Mouse (Mus musculus) spleen, embryonic (tissue): ENCODE data around the gene Fam168a.

Experiments used
- CTCF ChIA-PET: fragments of 350-600 bp; sonication (Branson Sonifier 250); formaldehyde crosslinking; loops from one replicate; lab custom pipeline; 2022; lab: Charles Lee

Gene Fam168a

DNA sequence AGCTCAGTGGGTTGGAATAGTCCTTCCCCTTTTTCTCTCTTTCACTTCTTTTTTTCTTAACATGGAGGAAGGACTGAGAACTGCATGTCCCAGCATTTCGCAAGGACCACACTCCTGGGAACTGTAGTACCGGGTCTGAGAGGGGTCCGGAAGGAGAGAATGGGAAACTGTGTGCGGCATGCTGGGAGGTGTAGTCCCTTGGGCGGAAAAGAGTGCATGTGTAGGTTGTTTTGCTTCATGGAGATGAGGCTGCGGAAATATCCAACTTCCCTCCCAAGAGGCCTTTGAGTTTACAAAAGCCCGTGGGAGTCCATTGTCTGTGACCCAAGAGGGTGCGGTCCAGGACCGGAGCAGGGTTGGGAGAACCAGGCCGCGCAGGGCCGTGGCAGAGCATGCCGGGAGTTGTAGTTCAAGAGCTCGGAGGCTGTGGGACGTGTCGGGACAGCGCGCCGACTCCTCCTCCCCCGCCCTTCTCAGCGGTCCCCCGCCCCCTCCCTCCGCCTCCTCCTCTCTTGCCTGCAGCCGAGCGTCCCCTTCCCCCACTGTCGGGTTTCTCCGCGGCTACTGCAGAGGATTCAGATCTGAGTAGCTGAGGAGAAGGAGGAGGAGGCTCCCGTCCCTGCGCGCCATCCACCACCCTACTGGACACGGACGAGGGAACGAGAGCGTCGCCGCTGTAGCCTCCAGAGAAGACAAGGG lies at the start of gene Fam168a:
TSS of gene Fam168a (plus strand) at position 493 of the 699 bp plus-strand sequence.
- CTCF ChIA-PET = interaction anchor here (0.6 to 0.7 kb wide), 2 partner anchors 431 to 436 kb away, joined by 3 read pairs; no protein-coding TSS in a partner anchor

DNA sequence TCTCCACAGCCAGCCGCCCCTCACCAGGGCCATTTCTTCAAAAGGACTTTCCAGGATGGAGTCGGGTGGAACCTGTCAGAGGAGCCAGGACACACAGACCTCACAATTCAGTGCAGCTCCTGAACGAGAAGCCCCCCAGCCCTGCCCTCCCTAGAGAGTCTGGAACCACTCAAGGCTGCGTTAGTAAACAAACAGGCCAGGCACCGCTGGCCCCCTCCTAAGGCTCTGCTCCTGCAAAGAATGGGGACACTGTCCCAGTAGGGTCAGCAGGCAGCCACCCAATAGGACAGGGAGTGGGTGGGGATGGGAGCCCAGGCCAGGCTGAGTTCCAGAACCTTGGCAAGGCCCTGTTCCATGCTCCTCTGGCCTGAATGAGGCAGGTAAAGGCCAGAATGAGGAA lies 49.7 kb upstream of the Fam168a start:
- CTCF ChIA-PET = no interaction called here

DNA sequence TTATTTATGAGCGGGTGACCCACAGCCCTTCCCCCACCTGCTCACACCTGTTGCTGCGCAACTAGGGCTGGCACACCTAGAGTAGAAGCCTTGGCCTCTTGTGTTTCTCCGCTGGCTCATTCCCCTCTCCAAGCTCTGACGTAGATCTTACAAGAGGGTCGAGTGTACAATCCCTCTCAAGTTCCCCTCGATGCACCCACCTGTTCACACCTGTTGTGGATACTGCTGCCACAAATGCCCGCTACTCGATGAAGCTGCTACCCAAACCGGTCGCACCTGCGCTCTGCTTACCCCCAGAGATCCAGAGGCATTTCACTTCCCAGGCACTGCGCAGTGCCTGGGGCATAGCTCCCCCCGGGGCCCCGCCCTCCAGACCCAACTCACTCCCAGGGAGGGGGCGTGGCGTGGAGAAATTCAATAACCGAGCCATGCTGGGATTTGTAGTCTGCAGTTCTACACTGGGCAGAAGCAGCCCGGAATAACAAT lies 48.3 kb upstream of the Fam168a start:
- CTCF ChIA-PET = no interaction called here

DNA sequence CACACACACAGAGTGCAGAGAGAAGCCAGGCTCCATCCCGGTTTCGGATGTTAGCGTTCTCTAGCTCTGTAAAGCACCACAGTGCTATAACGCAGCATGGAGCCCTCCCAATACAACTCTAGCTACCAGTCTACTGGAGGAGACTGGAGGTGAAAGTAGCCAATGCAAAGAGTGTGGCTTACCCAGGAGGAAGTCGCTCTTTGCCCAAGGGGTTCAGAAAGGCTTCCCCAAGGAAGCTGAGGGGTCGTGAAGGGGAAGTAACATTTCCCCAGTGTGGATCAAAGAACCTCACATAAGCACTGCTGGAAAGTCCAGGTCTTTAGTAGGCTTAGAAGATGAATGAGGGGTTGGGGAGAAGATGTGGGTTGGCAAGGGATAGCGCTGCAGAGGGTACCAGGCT lies 45.2 kb upstream of the Fam168a start:
- CTCF ChIA-PET = interaction anchor here (0.6 kb wide), 1 partner anchor 10 kb away, joined by 3 read pairs; no protein-coding TSS in a partner anchor

DNA sequence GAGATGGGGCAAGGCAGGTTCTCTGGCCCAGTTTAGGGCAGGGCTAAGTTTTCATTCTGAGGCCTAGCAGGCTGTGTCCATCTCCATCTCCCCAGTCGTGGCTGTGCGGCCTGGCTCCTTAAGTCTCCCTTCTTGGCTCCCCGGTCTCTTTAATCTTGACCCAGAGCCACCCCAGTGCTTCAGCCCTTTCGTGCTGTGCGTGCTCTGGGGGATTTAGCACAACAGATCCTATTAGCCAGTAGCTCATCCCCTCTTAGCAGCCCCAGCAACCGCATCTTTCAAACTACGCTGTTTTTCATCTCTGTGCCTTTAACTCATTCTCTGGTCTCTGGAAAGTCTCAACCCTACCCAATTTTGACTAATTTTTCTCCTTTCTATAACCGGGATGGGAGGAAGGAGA lies 44.2 kb upstream of the Fam168a start, which contains the start of gene Plekhb1:
TSS of gene Plekhb1 (minus strand) at position 184 of the 400 bp plus-strand sequence.
- CTCF ChIA-PET = interaction anchor here (0.8 kb wide), 1 partner anchor 10 kb away, joined by 3 read pairs; no protein-coding TSS in a partner anchor

DNA sequence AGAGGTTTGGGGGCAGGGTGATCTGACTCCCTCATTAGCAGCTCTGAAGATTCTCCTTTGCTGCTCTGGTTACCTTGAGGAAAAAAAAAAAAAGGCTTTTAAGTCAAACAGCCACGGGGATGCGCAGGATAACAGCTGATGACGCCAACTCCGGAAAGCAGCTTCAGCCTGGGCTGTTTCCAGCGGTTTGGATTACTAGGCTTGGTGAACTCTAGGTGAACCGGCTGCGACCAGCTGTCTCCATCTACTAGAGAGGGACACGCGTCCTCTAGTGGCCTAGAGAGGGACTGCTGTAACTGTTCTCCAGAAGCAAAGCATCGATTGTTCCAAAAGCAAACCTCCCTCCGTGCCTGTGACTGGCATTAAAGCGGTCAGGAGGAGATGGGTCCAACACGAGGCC lies 43.2 kb upstream of the Fam168a start:
- CTCF ChIA-PET = interaction anchor here (0.7 to 1.3 kb wide), 2 partner anchors 140 to 143 kb away, joined by 4 read pairs; no protein-coding TSS in a partner anchor

DNA sequence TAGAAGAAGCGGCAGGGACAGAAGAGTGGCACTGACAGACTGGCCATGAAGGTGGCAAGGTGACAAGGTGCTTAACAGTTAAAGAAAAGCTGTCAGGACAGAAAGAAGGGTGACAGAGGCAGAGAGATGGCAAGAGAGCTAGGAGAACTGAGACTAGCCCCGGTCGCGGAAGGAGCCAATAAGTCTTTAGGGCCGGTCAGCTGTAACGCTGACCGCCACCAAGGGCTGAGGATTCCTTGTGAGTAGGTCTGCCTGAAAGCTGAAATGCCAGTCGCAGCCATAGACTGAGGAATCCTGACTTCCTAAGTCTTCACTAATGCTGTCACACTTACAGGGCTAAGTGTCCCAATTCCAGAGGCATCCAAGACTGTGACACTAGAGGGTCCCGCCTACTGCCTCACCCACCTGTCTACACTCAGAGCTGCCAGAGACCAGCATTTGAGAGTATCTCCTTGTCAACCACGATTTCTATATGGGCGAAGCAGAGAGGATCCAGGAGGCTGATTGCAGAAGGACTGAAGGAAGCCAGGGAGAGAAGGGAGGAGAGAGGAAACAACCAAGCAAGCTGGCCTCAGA lies 42.6 kb upstream of the Fam168a start:
- CTCF ChIA-PET = interaction anchor here (0.6 to 1.3 kb wide), 3 partner anchors 140 to 159 kb away, joined by 3 to 4 read pairs (median 4); no protein-coding TSS in a partner anchor

DNA sequence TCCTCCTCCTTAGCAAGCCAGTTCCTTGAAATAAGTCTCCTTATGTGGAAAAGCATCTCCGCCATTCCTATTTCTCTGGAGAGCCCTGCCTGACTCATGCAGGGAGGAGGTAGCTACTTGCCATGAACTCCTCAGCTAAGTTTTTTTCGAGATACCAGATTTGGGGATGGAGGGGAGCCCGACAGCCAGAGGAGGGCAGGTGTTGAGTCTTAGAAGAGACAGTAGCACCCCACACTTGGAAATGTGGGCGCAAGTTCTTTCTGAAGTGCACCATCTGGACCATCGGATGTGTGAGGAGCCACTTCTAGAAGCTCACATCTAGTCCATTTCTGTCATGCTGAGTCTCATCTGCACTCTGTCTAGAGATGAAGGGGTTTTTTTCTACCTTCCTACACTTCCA lies 35.8 kb upstream of the Fam168a start:
- CTCF ChIA-PET = no interaction called here

DNA sequence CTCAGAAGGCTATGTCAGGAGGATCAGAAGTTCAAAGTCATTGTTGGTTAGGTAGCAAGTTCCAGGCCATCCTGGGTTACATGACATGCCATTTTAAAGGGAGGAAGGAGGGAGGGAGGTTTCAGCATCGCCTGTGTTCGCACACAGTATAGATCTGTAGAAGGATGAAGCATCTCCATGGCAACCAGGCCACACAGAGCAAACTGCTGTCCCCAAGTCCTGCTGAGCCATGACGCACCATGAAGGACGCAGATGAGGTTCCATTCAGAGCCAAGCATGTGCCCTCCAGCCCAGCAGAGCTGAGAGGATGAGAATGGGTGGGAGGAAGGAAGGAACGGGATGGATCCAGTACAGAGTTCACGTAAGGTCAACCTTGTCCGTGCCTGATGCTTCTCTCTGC lies 33.0 kb upstream of the Fam168a start:
- CTCF ChIA-PET = no interaction called here

DNA sequence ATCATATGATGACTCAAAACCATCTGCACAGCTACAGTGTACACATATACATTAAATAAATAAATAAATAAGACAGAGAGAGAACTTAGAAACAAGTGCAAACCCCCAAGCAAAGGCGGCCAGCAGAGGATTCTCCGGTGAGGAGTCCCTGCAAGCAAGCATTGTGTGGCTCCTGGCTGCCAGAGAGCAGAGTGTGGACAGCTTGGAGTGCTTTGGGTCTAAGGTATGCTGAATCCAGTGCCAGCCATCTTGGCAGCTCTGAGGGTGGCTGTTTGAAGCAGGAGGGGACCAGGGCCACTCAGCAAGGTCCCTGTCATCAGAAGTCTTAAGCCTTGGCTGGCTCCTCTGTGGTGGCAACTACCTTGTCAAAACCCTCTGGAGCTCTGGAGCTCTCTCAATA lies 31.5 kb upstream of the Fam168a start:
- CTCF ChIA-PET = no interaction called here

DNA sequence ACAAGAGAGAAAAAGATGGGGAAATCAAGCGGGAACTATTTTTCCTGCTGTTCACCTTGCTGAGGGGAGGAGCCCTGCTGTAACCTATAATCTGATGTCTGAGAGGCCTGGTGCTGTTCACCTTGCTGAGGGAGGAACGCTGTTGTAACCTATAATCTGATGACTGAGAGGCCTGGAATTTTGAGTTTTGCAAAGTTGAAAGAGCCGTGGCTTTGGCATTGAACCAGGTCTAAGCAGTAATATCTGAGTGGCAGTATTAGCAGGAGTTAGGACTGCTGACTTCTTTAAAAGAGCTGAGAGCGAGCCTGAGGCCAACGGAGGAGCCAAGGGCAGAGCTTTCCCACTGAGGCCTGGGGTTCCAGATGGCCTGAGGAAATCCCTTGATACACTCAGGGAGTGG lies 28.4 kb upstream of the Fam168a start:
- CTCF ChIA-PET = no interaction called here

DNA sequence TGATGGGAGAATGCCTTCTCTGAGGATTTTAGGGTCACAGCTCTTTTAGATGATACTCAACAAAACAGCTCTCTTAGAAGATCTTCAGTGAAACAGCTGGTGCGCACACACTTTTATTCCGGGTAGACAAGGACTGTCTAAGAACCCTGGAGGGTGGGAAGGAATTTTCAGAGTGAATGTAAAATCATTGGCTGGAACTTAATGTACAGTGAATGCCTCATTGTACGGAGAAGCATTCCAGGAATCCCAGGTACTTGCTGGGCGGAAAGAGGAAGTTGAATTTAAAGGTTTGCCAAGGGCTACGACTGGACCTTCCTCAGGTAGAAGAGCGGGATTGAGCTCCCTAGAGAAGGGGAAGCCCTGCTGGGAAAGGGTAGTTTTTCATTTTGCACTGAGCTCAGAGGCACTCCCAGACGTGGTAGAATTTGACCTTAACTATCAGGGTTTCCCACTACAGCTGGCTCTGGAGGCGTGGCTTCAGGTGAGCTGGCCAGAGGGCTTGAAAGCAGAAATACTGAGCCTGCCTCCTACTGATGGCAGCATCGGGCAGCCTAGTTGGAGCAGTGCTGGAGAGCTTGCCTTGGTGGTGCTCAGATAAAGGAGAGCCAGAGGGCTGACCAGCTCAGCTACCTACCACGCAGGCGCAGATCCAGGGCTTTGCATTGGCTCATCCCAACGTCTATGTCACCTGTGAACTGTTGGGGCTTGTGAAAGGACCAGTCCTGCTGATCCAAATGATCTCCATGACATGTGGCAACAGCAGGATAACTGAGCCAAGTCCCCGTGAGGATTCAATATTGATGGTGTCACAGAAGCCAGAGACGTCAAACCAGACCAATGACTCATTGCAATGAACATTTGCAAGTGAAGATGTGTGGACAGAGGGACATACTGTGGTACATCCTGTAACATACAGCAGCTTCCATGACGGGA lies 27.2 kb upstream of the Fam168a start:
- CTCF ChIA-PET = no interaction called here

DNA sequence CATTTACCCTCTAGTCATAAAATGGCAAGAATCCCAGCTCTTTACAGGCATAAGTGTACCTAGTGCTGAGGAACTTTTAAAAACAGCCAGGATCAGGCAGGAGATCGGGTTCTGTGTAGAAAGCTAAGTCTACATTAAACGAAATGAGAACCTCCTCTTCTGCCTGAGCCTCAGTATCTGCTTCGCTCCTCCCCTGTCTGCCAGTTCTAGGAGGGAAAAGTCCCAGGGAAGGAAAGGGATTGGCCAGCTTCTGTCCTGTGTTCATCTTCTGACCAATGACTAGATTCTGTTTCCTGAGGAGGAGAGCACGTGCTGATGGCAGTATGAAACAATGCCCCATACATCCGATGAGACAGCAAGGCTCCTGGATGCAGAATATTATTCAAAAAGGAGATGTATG lies 25.3 kb upstream of the Fam168a start:
- CTCF ChIA-PET = no interaction called here

DNA sequence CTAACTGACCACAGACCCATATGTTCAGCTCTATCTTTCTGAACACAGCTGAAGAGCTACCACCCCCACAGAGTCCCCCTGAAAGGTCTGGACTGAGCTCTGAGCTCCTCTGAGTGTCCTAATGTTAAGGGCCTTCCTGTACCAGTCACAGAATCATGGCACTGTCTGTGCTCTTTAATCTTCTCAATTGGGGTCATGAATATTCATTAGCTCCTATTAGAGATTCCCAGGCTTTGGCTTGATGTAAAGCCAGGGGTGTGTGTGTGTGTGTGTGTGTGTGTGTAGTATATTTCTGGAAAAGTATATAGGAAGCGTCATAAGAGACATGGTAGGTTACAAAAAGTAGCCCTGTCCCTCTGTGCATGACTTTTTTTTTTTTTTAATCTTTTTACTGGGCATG lies 23.2 kb upstream of the Fam168a start:
- CTCF ChIA-PET = interaction anchor here (0.7 kb wide), 2 partner anchors 21 to 166 kb away, joined by 4 to 6 read pairs; no protein-coding TSS in a partner anchor

DNA sequence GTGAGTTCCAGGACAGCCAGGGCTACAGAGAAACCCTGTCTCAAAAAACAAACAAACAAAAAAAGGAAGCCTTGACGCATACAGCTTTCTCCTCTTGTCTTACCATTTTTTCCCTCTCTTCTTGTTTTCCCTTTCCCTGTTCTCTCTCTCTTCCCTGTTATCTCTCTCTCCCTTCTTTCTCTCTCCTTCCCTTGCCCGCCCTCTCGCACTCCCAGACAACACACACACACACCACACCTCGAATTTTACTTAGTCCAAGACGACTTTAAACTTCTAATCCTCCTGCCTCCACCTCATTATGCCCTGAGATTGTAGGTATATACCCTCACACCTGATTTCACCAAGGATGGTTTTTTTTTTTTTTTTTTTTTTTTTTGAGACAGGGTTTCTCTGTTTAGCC lies 22.4 kb upstream of the Fam168a start:
- CTCF ChIA-PET = interaction anchor here (0.7 kb wide), 1 partner anchor 89 kb away, joined by 3 read pairs; no protein-coding TSS in a partner anchor

DNA sequence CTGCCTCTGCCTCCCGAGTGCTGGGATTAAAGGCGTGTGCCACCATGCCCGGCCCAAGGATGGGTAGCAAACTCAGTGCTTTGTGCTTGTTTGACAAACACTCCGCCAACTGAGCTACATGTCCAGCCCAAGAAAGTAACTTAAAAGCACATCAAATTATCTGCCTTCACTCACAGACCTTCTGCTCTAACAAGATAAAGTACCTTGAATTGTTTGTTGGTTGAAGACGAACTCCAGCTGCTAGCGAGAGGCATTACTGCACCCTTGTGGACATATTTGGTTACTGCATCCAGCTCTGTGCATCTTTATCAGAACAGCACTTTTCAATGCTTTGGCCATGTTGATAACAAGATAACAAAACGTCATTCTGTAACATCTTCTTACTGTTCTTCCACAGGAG lies 21.9 kb upstream of the Fam168a start:
- CTCF ChIA-PET = no interaction called here

DNA sequence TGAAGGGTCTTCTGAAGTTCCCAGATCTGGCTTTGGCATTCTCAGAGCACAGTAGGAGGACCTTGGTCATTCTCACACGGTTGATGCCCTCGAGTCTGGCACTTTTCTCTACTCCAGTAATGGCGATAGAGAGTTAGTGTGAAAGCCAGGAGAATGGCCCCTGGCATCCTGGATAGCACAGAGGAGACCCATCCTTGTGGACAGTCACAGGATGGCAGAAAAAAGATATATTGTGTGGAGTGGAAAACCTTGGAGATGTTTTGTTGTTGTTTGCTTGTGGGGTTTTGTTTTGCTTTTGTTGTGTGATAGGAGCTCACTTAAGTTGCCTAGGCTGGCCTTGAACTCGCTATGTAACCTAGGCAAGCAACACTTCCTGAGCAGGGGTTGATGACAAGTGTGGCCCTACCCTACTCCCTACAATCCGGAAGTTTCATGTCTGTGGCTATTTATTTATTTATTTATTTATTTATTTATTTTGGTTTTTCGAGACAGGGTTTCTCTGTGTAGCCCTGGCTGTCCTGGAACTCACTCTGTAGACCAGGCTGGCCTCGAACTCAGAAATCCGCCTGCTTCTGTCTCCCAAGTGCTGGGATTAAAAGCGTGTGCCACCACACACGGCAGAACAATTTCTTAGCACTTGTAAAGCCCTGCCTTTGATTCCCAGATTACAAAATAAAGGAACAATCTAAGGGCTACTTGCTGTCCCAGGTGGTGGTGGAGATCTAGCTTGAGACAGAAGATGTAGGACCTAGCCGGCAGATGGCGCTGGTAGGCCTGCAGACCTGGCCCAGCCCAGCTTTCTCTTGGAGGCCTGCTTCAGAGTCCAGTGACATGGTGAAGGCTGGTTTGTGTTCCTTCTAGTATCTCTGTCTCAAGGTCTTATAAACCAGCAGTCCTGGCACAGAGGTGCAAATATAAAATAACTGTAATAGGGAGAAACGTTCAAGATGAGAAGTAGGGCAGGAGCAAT lies 21.1 kb upstream of the Fam168a start:
- CTCF ChIA-PET = no interaction called here

DNA sequence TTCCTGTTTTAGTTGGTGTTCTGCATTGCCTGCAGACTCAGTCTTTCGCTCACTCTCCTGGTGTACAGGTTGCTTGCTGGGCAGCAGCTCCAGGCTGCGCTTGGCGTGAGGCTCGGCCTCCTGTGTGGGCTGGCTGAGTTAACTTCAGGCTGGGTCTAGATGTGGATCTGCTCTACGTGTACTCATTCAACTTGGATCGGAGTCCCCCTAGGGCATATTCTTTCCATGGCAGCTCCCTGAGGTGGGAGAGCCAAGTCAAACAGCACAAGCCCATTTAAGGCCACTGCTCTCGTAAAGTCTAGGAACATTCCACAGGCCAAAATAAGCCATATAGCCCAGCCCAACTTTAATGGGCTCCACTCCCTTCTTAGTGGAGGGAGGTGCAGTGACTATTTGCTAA lies 18.0 kb upstream of the Fam168a start:
- CTCF ChIA-PET = interaction anchor here (0.7 kb wide), 1 partner anchor 1767 kb away, joined by 13 read pairs; no protein-coding TSS in a partner anchor

DNA sequence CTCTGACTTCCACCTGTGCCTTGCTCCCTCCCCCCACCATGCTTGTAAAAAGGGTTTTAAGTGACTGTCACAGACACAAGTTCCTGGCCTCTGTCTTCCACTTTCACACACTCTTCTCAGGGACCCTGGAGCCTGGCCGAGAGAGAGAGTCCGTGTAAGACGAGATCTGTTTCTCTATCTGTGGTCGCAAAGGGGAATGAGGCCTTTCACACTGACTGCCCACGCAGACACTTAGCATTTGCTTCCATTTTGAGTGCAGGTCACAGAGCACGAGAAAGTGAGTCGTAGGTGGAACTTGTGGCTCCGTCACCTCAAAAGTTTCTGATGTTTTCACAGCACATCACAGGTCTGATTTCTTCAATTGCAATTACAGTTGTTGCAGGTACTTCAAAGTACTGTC lies 13.2 kb upstream of the Fam168a start:
- CTCF ChIA-PET = no interaction called here
